Mouse (Mus musculus) MN1 (cell line): Measurements from ENCODE around the gene Gm8271.
"Not testable (repeated sequence)": the region's sequence is repeated elsewhere in the genome, so short reads cannot be mapped to it uniquely, and the experiment has no call there.

Source experiments
- DNase-seq: peaks from one replicate; pipeline ENCODE4 v3.0.0-alpha.2; 2016; ENCODE audit warnings: low spot score

Gene Gm8271

GRCm38 (mm10) chr14:5185493-5185892 is at the start of gene Gm8271:
Gene Gm8271 (plus strand): TSS chr14:5185793.
- not testable (repeated sequence) for DNase-seq

- not testable (repeated sequence) for DNase-seq
Measured at GRCm38 (mm10) chr14:5164235-5164634, 21.4 kb upstream of the Gm8271 start, which contains the start of gene Gm3317. Gene Gm3317 (plus strand): TSS chr14:5164535.
